Mouse (Mus musculus) bone marrow macrophage, adult 2 months (primary cell): ENCODE measurements around the gene Zc3h4. TPM values are rescaled to one million over a fixed set of nuclear protein-coding genes. Genes with fewer than 3 reads are reported as not detected.
A peak's percentile ranks its signal among the peaks of the same experiment; 100 is the strongest.

Source experiments
- H3K27ac ChIP-seq: 2 replicates; pipeline ENCODE4 v1.5.1; 2012; ENCODE audit warnings: low read depth, low read length; ENCODE audit not compliant: insufficient read depth
- H3K4me1 ChIP-seq: 2 replicates; pipeline ENCODE4 v1.6.1; 2012; ENCODE audit warnings: low read length; ENCODE audit not compliant: control insufficient read depth, insufficient read depth
- H3K4me3 ChIP-seq: 2 replicates; pipeline ENCODE4 v1.5.1; 2012; ENCODE audit warnings: mild to moderate bottlenecking, low read length, moderate library complexity; ENCODE audit not compliant: insufficient read depth
- CTCF ChIP-seq: IDR thresholded peaks from 2 replicates; pipeline ENCODE4 v1.5.1; 2012; ENCODE audit warnings: low read depth, mild to moderate bottlenecking, low read length, moderate library complexity
- POLR2A ChIP-seq: IDR thresholded peaks from 2 replicates; pipeline ENCODE4 v1.6.1; 2012; ENCODE audit warnings: mild to moderate bottlenecking, low read depth, low read length, borderline replicate concordance
- polyA plus RNA-seq: library from polyadenylated mRNA; stranded (reverse); fragments of >200 nt; gene quantifications from 2 replicates; pipeline ENCODE4 v1.2.4, GENCODE M21; 2012; ENCODE audit not compliant: missing spikeins, insufficient read depth, insufficient read length

Zc3h4 gene
- polyA plus RNA-seq, 1 experiment, result 30.4 TPM

DNA sequence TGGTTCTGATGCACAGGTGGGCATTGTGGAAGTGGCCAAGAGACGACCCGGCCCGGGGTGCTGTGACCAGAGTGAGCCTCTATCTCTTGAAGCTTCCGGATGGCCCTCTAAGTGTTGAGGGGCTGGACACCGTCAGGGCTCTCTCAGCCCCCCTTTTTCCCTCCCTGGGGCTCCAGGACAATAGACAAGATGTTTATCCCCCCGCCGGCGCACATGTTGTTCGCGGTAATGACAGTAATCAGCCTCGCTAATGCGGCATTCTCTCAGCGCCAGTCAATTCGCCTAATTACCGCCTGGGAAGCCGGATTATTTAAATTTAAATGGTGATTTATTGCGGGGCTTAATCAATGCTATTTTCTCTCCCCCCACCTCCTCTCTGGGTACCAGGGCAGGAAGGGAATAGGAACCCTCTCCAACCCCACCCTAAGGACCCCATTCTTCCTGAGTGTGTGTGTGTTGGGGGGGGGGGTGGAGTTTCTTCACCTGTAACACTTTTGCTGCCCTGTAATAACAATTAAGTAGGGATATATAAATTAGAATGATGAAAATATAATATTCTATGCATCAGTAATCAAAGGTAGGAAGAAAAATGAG, 71.5 kb downstream of the Zc3h4 start:
- Histone ChIP-seq H3K27ac (no peak overlapping the region), H3K4me1 (no peaks in the 10 kb centered on the region), H3K4me3 (no peak overlapping the region)
- TF ChIP-seq POLR2A, result no peak
- TF ChIP-seq CTCF, result no peak

DNA sequence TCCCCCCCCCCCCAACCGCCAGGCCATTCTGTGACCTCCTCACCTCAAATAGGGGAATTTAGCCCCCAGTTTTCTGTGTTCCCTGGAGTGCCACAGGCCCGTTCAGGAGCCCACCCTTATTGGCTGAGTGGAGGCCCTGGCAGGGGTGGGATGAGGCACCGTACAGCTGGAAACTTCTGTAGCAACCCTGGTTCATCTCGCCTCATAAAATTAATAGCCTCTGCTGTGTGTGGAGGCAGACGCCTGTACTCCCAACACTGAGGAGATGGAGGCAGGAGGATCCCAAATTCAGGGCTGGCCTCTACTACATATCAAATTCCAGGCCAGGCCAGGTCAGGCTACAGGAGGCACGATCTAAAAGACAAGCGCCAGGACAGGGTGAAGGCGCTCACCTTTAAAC, 73.1 kb downstream of the Zc3h4 start:
- Histone ChIP-seq H3K27ac (no peak overlapping the region), H3K4me1 (no peaks in the 10 kb centered on the region), H3K4me3 (no peak overlapping the region)
- TF ChIP-seq CTCF (no peak), POLR2A (no peak)

DNA sequence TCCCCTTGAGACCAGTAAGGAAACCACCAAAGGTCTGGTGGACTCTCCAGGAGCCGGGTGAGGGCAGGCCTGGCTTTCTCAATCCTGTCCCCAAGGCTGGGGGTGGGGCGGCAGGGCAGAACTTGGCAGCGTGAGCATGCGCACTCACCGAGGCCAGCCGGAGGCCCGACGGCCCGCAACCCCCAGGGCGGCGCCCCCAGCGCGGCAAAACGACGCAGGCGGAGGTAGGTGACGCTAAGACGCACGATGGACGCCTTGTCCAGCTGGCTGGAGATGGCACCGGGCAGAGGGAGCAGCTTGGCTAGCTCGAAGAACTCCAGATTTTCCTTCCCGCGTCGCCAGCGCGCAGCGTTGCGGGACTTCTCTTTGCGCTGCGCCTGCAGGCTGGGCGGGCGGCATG, 73.7 kb downstream of the Zc3h4 start:
- Histone ChIP-seq H3K4me3 (peak overlapping the region; percentile 19; the same call in 1 of the 2 replicates), H3K27ac (no peak overlapping the region), H3K4me1 (no peaks in the 10 kb centered on the region)
- TF ChIP-seq CTCF (no peak), POLR2A (no peak)

DNA sequence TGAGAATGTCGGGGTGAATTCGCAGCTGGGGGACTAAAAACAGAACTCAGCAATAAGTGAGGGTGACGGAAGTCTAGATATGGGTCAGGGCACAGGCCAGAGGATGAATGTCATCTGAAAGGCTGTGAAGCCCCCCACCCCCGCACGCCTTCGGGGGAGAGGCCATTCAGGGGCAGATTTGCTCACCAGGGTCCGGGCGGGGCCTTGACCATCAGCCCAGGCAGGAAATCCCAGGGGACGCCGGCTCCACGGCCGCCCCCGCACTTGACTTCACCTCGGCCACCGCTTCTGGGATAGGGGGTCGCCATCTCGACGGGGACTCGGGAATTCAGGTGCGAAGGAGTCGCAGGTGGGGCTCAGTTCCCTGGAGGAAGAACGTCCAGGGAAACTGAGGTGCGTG, 74.6 kb downstream of the Zc3h4 start:
- H3K4me1 ChIP-seq, result no peaks in the 10 kb centered on the region
- no peak for TF ChIP-seq CTCF
- TF ChIP-seq POLR2A, result no peak
- H3K27ac ChIP-seq, result no peak overlapping the region
- H3K4me3 ChIP-seq, result no peak overlapping the region

DNA sequence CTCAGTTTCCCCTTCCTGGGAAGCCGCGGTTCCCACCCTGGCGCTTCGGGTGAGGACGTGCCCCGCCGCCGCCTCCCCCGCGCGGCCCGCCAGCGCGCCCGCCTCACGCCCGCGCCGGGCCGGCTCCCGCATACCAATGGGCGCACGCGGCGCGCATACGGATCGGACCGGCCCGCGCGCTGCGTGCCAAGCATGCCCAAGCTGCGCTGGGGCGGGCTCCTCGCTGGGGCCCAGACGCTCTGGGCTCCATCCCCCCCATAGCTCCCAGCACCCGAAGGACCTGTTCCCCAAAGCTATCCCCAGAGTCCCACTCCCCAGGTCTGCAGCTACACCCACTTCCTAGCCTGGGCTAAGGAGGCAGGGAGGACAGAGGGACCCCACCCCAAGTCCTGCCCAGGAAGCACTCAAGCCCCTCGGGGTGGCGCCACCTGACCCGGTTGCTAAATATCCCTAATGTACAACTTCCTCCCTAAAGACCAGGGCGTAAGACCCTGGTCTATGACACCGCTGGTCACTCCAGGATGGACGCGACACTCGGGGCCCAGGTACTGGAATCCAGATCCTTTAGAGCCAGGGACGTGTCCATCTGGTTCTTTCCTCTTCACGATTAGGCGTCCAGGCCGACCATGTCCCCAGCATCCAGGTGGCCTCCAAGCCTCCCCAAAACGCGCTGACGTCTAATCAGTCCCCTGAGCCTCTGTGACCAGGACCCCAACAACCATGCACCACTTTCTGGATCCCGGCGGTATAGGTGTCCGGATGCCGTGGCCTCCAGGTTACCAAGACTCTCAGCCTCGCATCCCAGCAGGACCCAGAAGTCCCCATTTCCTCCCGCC, 75.3 kb downstream of the Zc3h4 start:
- Histone ChIP-seq H3K4me1 (no peaks in the 10 kb centered on the region), H3K4me3 (no peak overlapping the region), H3K27ac (no peak overlapping the region)
- TF ChIP-seq CTCF (no peak), POLR2A (no peak)

DNA sequence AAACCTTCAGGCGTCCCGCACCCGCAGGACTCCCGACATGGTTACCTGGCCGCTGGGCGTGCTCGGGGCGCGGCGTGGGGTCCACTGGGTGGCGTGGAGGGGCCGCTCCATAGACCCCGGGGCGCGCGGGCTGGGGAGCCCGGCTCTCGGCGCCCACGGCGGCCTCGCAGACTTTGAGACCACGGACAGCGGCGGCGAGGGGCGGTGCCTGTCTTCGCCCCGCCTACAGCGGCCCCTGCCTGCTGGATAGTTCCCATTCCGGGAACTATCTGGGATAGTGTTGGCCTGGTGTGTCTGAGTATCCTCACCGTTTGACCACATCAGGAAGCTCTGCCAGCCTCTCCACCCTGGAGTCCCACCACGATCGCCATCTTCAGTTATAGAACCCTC, 75.9 kb downstream of the Zc3h4 start:
- H3K4me3 ChIP-seq, result no peak overlapping the region
- no peak for TF ChIP-seq POLR2A
- TF ChIP-seq CTCF, result no peak
- H3K27ac ChIP-seq, result no peak overlapping the region
- no peaks in the 10 kb centered on the region for H3K4me1 ChIP-seq

DNA sequence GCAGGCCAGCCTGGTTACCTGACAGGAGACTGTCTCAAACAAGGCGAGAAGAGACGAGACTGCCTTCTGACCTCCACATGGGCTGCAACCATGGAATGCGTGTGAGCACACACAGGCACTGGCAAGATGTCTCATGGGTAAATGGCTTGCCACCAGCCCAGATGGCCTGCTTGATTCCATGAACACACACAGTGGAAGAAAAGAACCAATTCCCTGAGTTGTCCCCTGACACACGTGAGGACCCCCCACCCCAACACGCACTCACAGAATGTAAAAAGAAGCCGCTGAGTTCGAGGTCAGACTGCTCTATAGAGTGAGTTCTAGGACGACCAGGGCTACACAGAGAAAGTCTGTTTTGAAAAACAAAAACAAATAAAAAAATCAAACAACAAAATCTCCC, 76.9 kb downstream of the Zc3h4 start, which contains the start of gene Npas1:
TSS of gene Npas1 (minus strand) at position 101 of the 400 bp plus-strand sequence.
- no peak within 1 kb of the TSS for H3K27ac ChIP-seq
- no peaks in the 10 kb centered on the region for H3K4me1 ChIP-seq
- TF ChIP-seq POLR2A (no peak), CTCF (no peak)
- no peak within 1 kb of the TSS for H3K4me3 ChIP-seq

Other genes with a start within 250 kb of the Zc3h4 start
- 16.1 and 20.3 TPM in 2 replicates for gene Meis3, start 225.8 kb upstream of the Zc3h4 start, polyA plus RNA-seq
- gene Dhx34, start 178.9 kb upstream of the Zc3h4 start, polyA plus RNA-seq, result 21.3 and 23.1 TPM in 2 replicates
- gene C5ar2, start 156.8 kb upstream of the Zc3h4 start, polyA plus RNA-seq, result 18.4 and 18.5 TPM in 2 replicates
- 463 and 511 TPM in 2 replicates for gene C5ar1, start 141.4 kb upstream of the Zc3h4 start, polyA plus RNA-seq
- 11.7 and 14.0 TPM in 2 replicates for gene Inafm1, start 127.3 kb upstream of the Zc3h4 start, polyA plus RNA-seq
- gene Ccdc9, start 114.1 kb upstream of the Zc3h4 start, polyA plus RNA-seq, result 143 and 146 TPM in 2 replicates
- 26.6 and 27.6 TPM in 2 replicates for gene Bbc3, start 92.5 kb upstream of the Zc3h4 start, polyA plus RNA-seq
- 57.2 and 59.3 TPM in 2 replicates for gene Sae1, start 13.1 kb upstream of the Zc3h4 start, polyA plus RNA-seq
- 43.4 and 51.6 TPM in 2 replicates for gene Tmem160, start 51.9 kb downstream of the Zc3h4 start, polyA plus RNA-seq
- not detected in 2 replicates for gene Npas1, start 76.8 kb downstream of the Zc3h4 start, polyA plus RNA-seq
- gene Arhgap35, start 214.1 kb downstream of the Zc3h4 start, polyA plus RNA-seq, result 4.8 and 5.4 TPM in 2 replicates